14 mouse cellular contexts compared by ENCODE assay signal in genomic region chr3:136853596-136853995, GRCm38 (mm10).
"Had no signal": no experiment of that assay in that cellular context is flagged by ENCODE, and none has a peak within 500 bp of the region (broad histone marks: within the 10 kb centered on the region; RNA-seq: fewer than 3 reads in every experiment).

No protein-coding gene starts in this region.

- DNase-seq: kidney, adult 18-20 months; kidney, adult 9 months; kidney, postnatal 14 days; kidney, postnatal 4 days; layer of hippocampus, adult 9-11 months; layer of hippocampus, postnatal 36 days; liver, embryonic 13.5 days; lung, adult 2 months; right cerebral cortex, adult 18-20 months; right cerebral cortex, postnatal 14 days; right cerebral cortex, postnatal 4 days; spleen, adult 18-20 months; thymus, adult 18-20 months; thymus, postnatal 36 days had no signal
